8 mouse cellular contexts compared by ENCODE assay signal in the genomic region with DNA sequence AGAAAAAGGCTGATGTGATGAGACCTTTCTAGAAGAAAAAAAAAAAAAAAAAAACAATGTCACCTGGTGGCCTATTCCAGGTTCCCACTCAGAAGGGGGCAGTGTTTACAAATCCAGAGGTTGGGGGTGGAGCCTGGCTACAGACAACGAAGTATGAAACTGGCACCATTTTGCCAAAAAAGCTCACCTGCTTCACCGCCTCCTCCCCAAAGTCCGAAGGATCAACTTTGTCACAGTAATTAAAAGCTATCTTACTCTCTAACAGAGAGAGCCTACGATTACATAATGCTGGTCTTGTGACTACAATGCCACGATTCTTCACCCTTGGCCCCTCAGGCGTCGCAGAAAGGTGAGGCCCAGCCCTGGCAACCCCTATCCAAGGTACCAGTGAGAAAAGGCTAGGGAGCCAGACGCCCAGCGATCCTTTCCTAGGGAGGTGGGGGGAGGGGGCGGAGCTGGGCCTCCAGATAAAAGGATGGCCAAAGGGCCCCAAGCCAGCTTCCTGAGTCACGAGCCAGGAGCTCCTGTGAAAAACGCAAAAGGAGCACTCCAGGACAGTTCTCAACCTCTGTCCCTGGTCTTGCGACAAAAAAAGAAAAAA. TPM values are rescaled to one million over a fixed set of nuclear protein-coding genes. Genes with fewer than 3 reads are reported as not detected.
DNase-seq lines count a peak whose midpoint lies in the region; ATAC-seq and TF ChIP-seq lines count a peak whose summit lies in the region.

No protein-coding gene starts in this region.

- H3K4me1 ChIP-seq in G1E (ENCODE audit: insufficient read depth, low read depth, low read length): peaks cover 26% of the 10 kb centered on the region
- peaks cover 15% of the 10 kb centered on the region for H3K4me1 ChIP-seq in forebrain, embryonic 11.5 days (replicated peaks; ENCODE audit: control insufficient read depth, insufficient read depth, low read length)

- WGBS in forebrain, embryonic 11.5 days: 2% methylated on average over 12 of the region's 13 CpGs

- peak overlapping the region; percentile 89; the same call in 1 of the 2 replicates for H3K27ac ChIP-seq in forebrain, embryonic 11.5 days (ENCODE audit: low read depth, low read length)

- no peaks in the 10 kb centered on the region for H3K9me3 ChIP-seq in G1E (replicated peaks)
- H3K9me3 ChIP-seq in forebrain, embryonic 11.5 days (ENCODE audit: control insufficient read depth, low read length): no peaks in the 10 kb centered on the region

- peak overlapping the region; percentile 87 for H3K4me3 ChIP-seq in G1E (ENCODE audit: low read depth, low read length)
- peak overlapping the region; percentile 100 for H3K4me3 ChIP-seq in forebrain, embryonic 11.5 days (ENCODE audit: low read depth, low read length)

- H3K9ac ChIP-seq in forebrain, embryonic 11.5 days (ENCODE audit: low read length): peak overlapping the region; percentile 98

- peak; percentile 35 for ATAC-seq in G1E (ENCODE audit: extremely low read depth, insufficient number of reproducible peaks, low FRiP score, poor library complexity, severe bottlenecking)
- no peak for ATAC-seq in forebrain, embryonic 11.5 days (replicated peaks; ENCODE audit: low FRiP score)

- H3K27me3 ChIP-seq in G1E (ENCODE audit: insufficient read depth, low read length): peaks cover 5% of the 10 kb centered on the region
- no peaks in the 10 kb centered on the region for H3K27me3 ChIP-seq in forebrain, embryonic 11.5 days (ENCODE audit: control insufficient read depth, insufficient read depth, low read length)

- DNase-seq in G1E (ENCODE audit: low spot score): peak; percentile 48
- peak; percentile 36 for DNase-seq in c-Kit-negative CD71-positive TER-119-positive erythroid progenitor cells, embryonic 14.5 days (ENCODE audit: low read depth, low spot score)
- DNase-seq in forebrain, embryonic 11.5 days (ENCODE audit: low spot score): peak; percentile 72
- peak; percentile 80 to 84 for DNase-seq in heart, postnatal 14 days
- DNase-seq in kidney, postnatal 4 days: peak; percentile 77 to 83
- peak; percentile 72 for DNase-seq in lung, postnatal 14 days
- DNase-seq in retina, embryonic 14.5 days (ENCODE audit: low spot score): peak; percentile 61
- peak; percentile 78 for DNase-seq in urinary bladder, postnatal 14 days (ENCODE audit: low spot score)

- H3K36me3 ChIP-seq in G1E (replicated peaks): peaks cover 38% of the 10 kb centered on the region
- H3K36me3 ChIP-seq in forebrain, embryonic 11.5 days (ENCODE audit: control insufficient read depth, insufficient read depth, low read length): peaks cover 5% of the 10 kb centered on the region; the same call in 1 of the 2 replicates

- TF ChIP-seq CTCF in G1E (IDR thresholded peaks at IDR 0.05; ENCODE audit: low read depth, low read length): no peak

- intact Hi-C loops in heart, postnatal 14 days (cut with DNase I): loop anchor here (2.0 kb wide), 1 partner anchor 61 kb away; a partner anchor contains a TSS

- peak overlapping the region; percentile 93 for H3K4me2 ChIP-seq in forebrain, embryonic 11.5 days (ENCODE audit: low read depth, low read length, severe bottlenecking)

RNA-seq across cellular contexts. Expression of a gene that starts 1.1 kb away (rescaled TPM):
- total RNA-seq in G1E (2014; fragmentation: Nextera tagmentation) (10.4 and 12.3 TPM in 2 replicates), G1E (2017) (13.2 and 17.4 TPM in 2 replicates)
- 45.5 and 48.2 TPM in 2 replicates for polyA plus RNA-seq in G1E (2012)
- polyA plus RNA-seq in forebrain, embryonic 11.5 days (2014; fragmentation: Nextera tagmentation; extraction: Ambion mirVana): 19.1 and 21.3 TPM in 2 replicates
- 100 to 1,000 TPM; 301 to 315 TPM for total RNA-seq in heart, postnatal 14 days (2021)

Comparison
In these comparisons a context has a peak if more than half of its experiments do, and no peak if none do; other contexts are left out.
1. RNA of a gene that starts 1.1 kb away (total RNA-seq): 301 to 315 TPM in heart, postnatal 14 days; 10.4 to 17.4 TPM in G1E; every median in the first group is over 10 times any median in the second.
2. Peak in every context shown above with its lines, with median percentiles within 50 percentile points of each other: DNase-seq.